Mouse (Mus musculus) natural killer cell, adult 2 months (primary cell): ENCODE measurements around the gene Tlcd2.

Experiments
- DNase-seq, 2 experiments: peaks; one replicate each; pipeline ENCODE4 v3.0.0; 2022; ENCODE audit warnings: low spot score in 2 of 2

The Tlcd2 gene

GRCm38 (mm10) chr11:75519834-75520633 lies 58.5 kb downstream of the Tlcd2 start:
- DNase-seq, result no peak
